Mouse (Mus musculus) embryonic facial prominence, embryonic 14.5 days (tissue): ENCODE measurements around the gene Tmem192. TPM values are rescaled to one million over a fixed set of nuclear protein-coding genes. Genes with fewer than 3 reads are reported as not detected.

Experiments used
- ATAC-seq: fragments of 200-750 bp; cut with Nextera tagmentation; 2 replicates; pipeline ENCODE4 v1.8.0; 2017; ENCODE audit warnings: low read depth, moderate number of reproducible peaks, moderate TSS enrichment
- DNase-seq: peaks from one replicate; pipeline ENCODE4 v3.0.0-alpha.2; 2015; ENCODE audit warnings: low spot score
- H3K27ac ChIP-seq: fragments of 300-500 bp; sonication (generic); replicated peaks from 2 replicates; pipeline ENCODE4 v1.5.1; 2014; ENCODE audit warnings: low read depth, mild to moderate bottlenecking, low read length, moderate library complexity
- H3K27me3 ChIP-seq: fragments of 300-500 bp; sonication (generic); replicated peaks from 2 replicates; pipeline ENCODE4 v1.6.1; 2014; ENCODE audit warnings: low read length; ENCODE audit not compliant: control insufficient read depth, insufficient read depth
- H3K36me3 ChIP-seq: fragments of 300-500 bp; sonication (generic); 2 replicates; pipeline ENCODE4 v1.6.1; 2014; ENCODE audit warnings: low read length, mixed read lengths; ENCODE audit not compliant: control insufficient read depth, insufficient read depth
- H3K4me1 ChIP-seq: fragments of 300-500 bp; sonication (generic); 2 replicates; pipeline ENCODE4 v1.6.1; 2014; ENCODE audit warnings: antibody characterized with exemption, low read length; ENCODE audit not compliant: control insufficient read depth, insufficient read depth
- H3K4me2 ChIP-seq: fragments of 300-500 bp; sonication (generic); 2 replicates; pipeline ENCODE4 v1.6.1; 2014; ENCODE audit warnings: low read depth, mild to moderate bottlenecking, low read length, moderate library complexity, mixed read lengths
- H3K4me3 ChIP-seq: fragments of 300-500 bp; sonication (generic); 2 replicates; pipeline ENCODE4 v1.5.1; 2014; ENCODE audit warnings: low read depth, mild to moderate bottlenecking, low read length
- H3K9ac ChIP-seq: fragments of 300-500 bp; sonication (generic); 2 replicates; pipeline ENCODE4 v1.6.1; 2014; ENCODE audit warnings: low read depth, mild to moderate bottlenecking, low read length, moderate library complexity, mixed read lengths
- H3K9me3 ChIP-seq: fragments of 300-500 bp; sonication (generic); 2 replicates; pipeline ENCODE4 v1.6.1; 2016; ENCODE audit warnings: low read length; ENCODE audit not compliant: control insufficient read depth
- WGBS: fragments of 180-500 bp; shearing (Covaris S2); extraction: QIAGEN DNeasy Blood & Tissue Kit; methylation state at CpG from one replicate; pipeline ENCODE4 v1.1.7; 2014; 5-methylcytosine and 5-hydroxymethylcytosine counted together
- polyA plus RNA-seq: library from polyadenylated mRNA; unstranded; fragments of >200 nt; fragmentation: Nextera tagmentation; extraction: Ambion mirVana; gene quantifications from 2 replicates; pipeline ENCODE4 v1.2.1, GENCODE M21; 2014

The Tmem192 gene
- polyA plus RNA-seq, 1 experiment from 2014 or later = 23.2 TPM

DNA sequence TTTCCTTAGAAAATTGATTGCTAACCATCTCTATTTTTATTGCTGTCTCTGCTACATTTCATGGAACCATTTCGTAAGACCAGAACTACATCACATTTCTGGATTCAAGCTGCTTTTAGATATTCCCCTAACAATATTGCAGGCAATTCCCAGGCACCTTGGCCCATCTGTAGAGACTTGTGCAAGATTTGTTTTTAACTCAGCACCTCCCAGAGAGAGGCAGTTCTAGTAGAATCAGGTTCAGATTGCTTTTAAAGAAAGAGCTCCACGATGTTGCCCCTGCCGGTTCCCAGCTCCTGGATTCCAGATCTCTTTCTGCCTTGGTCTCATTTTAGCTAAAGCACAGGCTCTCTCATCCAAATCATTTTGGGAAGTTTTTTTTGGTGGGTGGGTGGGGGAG, 23.7 kb upstream of the Tmem192 start:
- Histone ChIP-seq H3K36me3 (no peaks in the 10 kb centered on the region), H3K4me1 (no peaks in the 10 kb centered on the region), H3K4me2 (no peak overlapping the region), H3K9me3 (0 out of 2 replicates have a peak, but pooled peaks cover 3% of the 10 kb centered on the region), H3K27ac (no peak overlapping the region), H3K9ac (no peak overlapping the region), H3K27me3 (no peaks in the 10 kb centered on the region), H3K4me3 (no peak overlapping the region)
- DNase-seq (no peak), ATAC-seq (no peak)
- 67% methylated on average over 3 of the region's 3 CpGs for WGBS

DNA sequence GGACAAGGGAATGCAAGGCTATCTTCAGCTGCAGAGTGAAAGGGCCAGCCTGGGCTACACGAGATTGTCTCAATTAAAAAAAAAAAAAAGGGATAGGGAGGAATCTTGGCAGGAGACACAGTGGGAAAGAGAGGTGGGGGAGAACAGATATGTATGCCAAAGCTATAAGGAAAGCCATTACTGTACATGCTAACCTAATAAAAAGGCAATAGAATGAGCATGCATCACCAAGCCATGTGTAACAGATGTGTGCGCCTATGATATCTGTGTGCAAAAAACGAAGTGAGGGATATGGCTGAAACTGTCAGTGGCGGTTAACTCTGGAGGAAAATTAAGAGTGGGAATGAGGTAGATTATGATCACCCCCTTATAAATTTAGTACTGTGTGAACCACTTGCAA, 21.2 kb upstream of the Tmem192 start:
- Histone ChIP-seq H3K4me2 (no peak overlapping the region), H3K9me3 (0 out of 2 replicates have a peak, but pooled peaks cover 3% of the 10 kb centered on the region), H3K36me3 (no peaks in the 10 kb centered on the region), H3K27ac (no peak overlapping the region), H3K9ac (no peak overlapping the region), H3K4me1 (no peaks in the 10 kb centered on the region), H3K27me3 (no peaks in the 10 kb centered on the region), H3K4me3 (no peak overlapping the region)
- DNase-seq (no peak), ATAC-seq (no peak)
- 86% methylated on average over 4 of the region's 4 CpGs for WGBS

DNA sequence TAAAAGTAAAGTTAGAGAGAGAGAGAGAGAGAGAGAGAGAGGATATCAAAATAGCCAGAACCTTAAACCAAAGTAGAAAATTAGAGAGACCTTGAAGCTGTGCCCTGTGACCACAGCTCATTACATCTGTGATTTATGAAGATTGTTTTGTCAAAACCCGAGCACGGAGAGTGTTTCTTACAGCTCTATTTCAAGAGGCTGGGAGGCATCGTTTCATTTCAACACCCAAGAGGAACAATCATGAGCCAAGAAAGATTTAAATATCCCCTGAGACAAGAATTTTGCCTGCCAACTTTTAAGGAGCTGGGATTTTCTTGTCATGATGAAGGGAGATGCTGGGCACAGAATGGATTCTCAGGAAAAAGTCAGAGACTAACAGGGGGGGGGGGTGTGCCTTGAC, 20.6 kb upstream of the Tmem192 start:
- no peak overlapping the region for H3K4me2 ChIP-seq
- DNase-seq = peak; percentile 19
- WGBS = 39% methylated on average over 3 of the region's 3 CpGs
- H3K4me1 ChIP-seq = no peaks in the 10 kb centered on the region
- H3K9ac ChIP-seq = no peak overlapping the region
- H3K4me3 ChIP-seq = no peak overlapping the region
- H3K27ac ChIP-seq = no peak overlapping the region
- H3K27me3 ChIP-seq = no peaks in the 10 kb centered on the region
- no peak for ATAC-seq
- H3K9me3 ChIP-seq = 0 out of 2 replicates have a peak, but pooled peaks cover 3% of the 10 kb centered on the region
- no peaks in the 10 kb centered on the region for H3K36me3 ChIP-seq

DNA sequence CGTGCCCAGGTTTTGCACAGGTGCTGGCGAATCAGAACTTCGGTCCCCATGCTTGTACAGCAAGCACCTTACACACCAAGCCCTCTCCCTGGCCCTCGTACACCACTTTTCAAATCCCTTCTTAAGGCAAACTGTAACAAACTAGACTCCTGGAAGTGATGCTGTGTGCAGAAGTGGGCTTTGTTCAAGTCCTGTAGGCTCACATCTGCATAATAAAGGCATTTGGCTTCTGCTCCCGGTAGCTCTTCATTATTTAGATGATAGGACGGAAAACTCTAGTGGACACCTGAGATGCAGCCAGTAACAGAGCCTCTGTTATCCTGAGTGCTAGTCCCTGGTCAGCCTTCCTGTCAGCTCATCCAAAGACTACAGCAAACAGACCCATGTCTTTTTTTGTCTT, 18.0 kb upstream of the Tmem192 start:
- Histone ChIP-seq H3K27me3 (no peaks in the 10 kb centered on the region), H3K4me2 (no peak overlapping the region), H3K9me3 (0 out of 2 replicates have a peak, but pooled peaks cover 3% of the 10 kb centered on the region), H3K4me1 (no peaks in the 10 kb centered on the region), H3K4me3 (no peak overlapping the region), H3K27ac (no peak overlapping the region), H3K9ac (no peak overlapping the region), H3K36me3 (no peaks in the 10 kb centered on the region)
- 84% methylated on average over 6 of the region's 6 CpGs for WGBS
- no peak for DNase-seq
- ATAC-seq = no peak

DNA sequence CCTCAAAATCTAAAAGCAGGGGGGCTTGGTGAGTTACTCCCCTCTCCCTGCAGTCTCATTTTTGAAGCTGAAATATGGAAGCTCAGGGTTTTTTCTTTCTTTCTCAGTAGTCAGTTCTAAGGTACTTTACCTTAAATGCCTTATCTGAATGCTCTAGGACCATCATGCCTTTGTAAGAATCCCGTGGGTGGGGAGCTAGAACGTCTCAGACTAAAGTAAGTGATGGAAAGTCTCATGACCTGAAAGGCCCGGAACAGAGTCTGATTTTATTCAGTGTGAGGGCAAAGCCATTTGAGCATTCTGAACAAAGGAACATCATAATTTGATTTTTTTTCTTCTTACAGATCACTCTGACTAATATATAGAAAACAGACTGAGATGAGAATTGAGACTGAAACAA, 12.0 kb upstream of the Tmem192 start:
- WGBS = 59% methylated on average over 3 of the region's 3 CpGs

DNA sequence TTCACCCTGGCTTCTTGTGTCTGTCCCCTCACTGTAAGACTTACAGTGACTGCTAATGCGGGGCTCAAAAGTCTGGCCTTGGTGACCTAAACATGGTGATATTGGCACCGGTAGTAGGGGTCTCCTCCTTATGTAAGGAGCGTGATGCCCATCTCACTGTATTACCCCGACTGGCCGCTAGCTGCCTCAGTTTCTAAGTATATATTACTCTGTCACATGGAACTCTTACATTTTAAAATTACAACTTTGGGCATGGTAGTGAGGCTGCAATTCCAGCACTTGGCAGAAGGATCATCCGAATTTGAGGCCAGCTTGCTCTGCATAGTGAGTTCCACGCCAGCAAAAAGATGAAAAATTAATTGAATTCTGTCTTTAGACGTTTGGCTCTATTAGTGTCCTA, 6.0 kb upstream of the Tmem192 start:
- Histone ChIP-seq H3K4me3 (no peak overlapping the region), H3K9me3 (no peaks in the 10 kb centered on the region), H3K9ac (no peak overlapping the region), H3K4me2 (no peak overlapping the region), H3K4me1 (no peaks in the 10 kb centered on the region), H3K36me3 (no peaks in the 10 kb centered on the region), H3K27ac (no peak overlapping the region), H3K27me3 (peaks cover 15% of the 10 kb centered on the region; the same call in 1 of the 2 replicates)
- DNase-seq (no peak), ATAC-seq (no peak)
- 83% methylated on average over 8 of the region's 8 CpGs for WGBS

More for the DNA sequence above, 12.0 kb upstream of the Tmem192 start:
- Histone ChIP-seq H3K4me2 (no peak overlapping the region), H3K36me3 (no peaks in the 10 kb centered on the region), H3K27ac (no peak overlapping the region), H3K27me3 (no peaks in the 10 kb centered on the region), H3K4me1 (no peaks in the 10 kb centered on the region), H3K9me3 (no peaks in the 10 kb centered on the region), H3K9ac (no peak overlapping the region), H3K4me3 (no peak overlapping the region)
- ATAC-seq (no peak), DNase-seq (no peak)

DNA sequence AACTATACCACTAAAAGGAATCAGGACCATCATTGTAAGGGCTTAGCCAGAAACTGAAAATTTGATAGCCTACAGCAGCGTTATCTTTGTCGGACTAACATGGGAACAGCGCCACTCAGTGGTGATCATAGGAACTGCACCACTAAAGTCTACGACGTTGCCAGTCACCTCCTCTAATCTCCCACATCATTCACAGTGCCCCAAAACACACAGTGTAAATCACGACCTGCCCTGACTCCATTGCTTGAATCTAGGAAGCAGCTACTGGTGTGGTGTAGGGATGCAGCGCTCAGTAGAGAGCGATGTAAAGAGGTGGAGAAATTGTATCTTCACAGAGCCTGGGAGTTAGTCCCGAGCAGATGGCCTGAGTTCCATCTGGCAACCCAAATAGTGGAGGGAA, 5.5 kb upstream of the Tmem192 start:
- DNase-seq (peak; percentile 74), ATAC-seq (peak; percentile 7; the same call in 1 of the 2 replicates)
- WGBS = 9% methylated on average over 9 of the region's 9 CpGs
- H3K27ac ChIP-seq = no peak overlapping the region
- no peak overlapping the region for H3K4me2 ChIP-seq
- H3K4me3 ChIP-seq = no peak overlapping the region
- H3K9ac ChIP-seq = no peak overlapping the region
- peaks cover 15% of the 10 kb centered on the region; the same call in 1 of the 2 replicates for H3K27me3 ChIP-seq
- no peaks in the 10 kb centered on the region for H3K4me1 ChIP-seq
- no peaks in the 10 kb centered on the region for H3K36me3 ChIP-seq
- H3K9me3 ChIP-seq = no peaks in the 10 kb centered on the region

DNA sequence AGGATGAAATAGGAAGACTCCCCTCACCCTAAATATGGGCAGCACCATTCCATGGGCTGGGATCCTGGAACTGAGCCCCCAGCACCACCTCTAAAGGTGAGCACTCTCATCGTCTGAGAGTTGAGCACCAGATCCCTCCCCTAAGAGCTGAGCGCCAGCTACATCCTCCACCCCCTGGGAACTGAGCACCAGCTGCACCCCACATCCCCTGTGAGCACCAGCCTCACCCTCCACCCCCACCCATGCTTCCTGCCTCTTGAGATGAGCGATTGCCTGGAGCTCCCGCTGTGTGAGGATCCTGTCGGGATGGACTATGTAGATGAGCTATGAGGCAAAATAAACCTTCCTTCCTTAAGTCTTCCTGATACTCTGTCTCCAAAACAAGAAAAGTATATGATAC, 4.0 kb upstream of the Tmem192 start:
- H3K27ac ChIP-seq = no peak overlapping the region

DNA sequence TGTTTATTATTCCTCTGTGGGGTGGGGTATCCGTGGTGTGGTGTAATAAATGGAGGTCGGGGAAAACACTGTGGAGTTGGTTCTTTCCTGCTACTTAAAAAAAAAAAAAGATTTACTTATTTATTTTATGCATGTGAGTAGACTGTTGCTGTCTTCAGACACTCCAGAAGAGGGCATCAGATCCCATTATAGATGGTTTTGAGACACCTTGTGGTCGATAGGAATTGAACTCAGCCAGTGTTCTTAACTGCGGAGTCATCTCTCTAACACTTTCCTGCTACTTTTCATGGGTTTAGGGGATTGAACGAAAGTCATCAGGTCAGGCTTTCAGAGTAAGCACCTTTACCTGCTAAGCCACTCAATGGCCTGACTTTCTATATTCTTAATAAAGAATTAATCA, 2.2 kb upstream of the Tmem192 start:
- DNase-seq (no peak), ATAC-seq (no peak)
- 27% methylated on average over 5 of the region's 5 CpGs for WGBS

More for the DNA sequence above, 4.0 kb upstream of the Tmem192 start:
- Histone ChIP-seq H3K4me3 (no peak overlapping the region), H3K27me3 (peaks cover 15% of the 10 kb centered on the region; the same call in 1 of the 2 replicates), H3K4me2 (no peak overlapping the region), H3K9ac (no peak overlapping the region), H3K9me3 (no peaks in the 10 kb centered on the region), H3K4me1 (no peaks in the 10 kb centered on the region), H3K36me3 (no peaks in the 10 kb centered on the region)
- ATAC-seq (peak; percentile 35; the same call in 1 of the 2 replicates), DNase-seq (peak; percentile 31)
- 26% methylated on average over 5 of the region's 5 CpGs for WGBS

More for the DNA sequence above, 2.2 kb upstream of the Tmem192 start:
- peaks cover 15% of the 10 kb centered on the region; the same call in 1 of the 2 replicates for H3K27me3 ChIP-seq
- no peak overlapping the region for H3K4me3 ChIP-seq
- H3K9ac ChIP-seq = no peak overlapping the region
- no peak overlapping the region for H3K27ac ChIP-seq
- H3K36me3 ChIP-seq = no peaks in the 10 kb centered on the region
- no peak overlapping the region for H3K4me2 ChIP-seq
- no peaks in the 10 kb centered on the region for H3K4me1 ChIP-seq
- no peaks in the 10 kb centered on the region for H3K9me3 ChIP-seq
